Mouse (Mus musculus): ENCODE measurements at regions not wholly inside any gene's neighbourhood (a gene's known extent, or its start where the extent isn't known, plus 50 kb on each side); places are given as distances from the start of the nearest gene placed in this dataset.

- H3K9me3 ChIP-seq (ENCODE audit: low read length) = no peaks in the 10 kb centered on the region
- no peak overlapping the region for H3K9ac ChIP-seq (replicated peaks; ENCODE audit: low read length, poor library complexity, severe bottlenecking)
- H3K4me3 ChIP-seq (ENCODE audit: low read depth, low read length) = no peak overlapping the region
- H3K27ac ChIP-seq (ENCODE audit: low read depth, low read length) = no peak overlapping the region
- no peaks in the 10 kb centered on the region for H3K27me3 ChIP-seq (ENCODE audit: insufficient read depth, low read length)
- no peaks in the 10 kb centered on the region for H3K4me1 ChIP-seq (ENCODE audit: insufficient read depth, low read length)
- no peak for DNase-seq (ENCODE audit: low spot score)
- no peak for TF ChIP-seq CTCF (IDR thresholded peaks at IDR 0.05)
- 85% methylated on average over 13 of the region's 13 CpGs for WGBS
- H3K36me3 ChIP-seq (ENCODE audit: insufficient read depth, low read length) = no peaks in the 10 kb centered on the region
- H3K4me2 ChIP-seq (ENCODE audit: low read depth, low read length, poor library complexity, severe bottlenecking) = no peak overlapping the region
- ATAC-seq (ENCODE audit: low FRiP score) = no peak
These were observed 66.8 kb upstream of the Cd93 start for GRCm38 (mm10) chr2:148510008-148510681.

GRCm38 (mm10) chr2:148509357-148509756 is 66.0 kb upstream of the Cd93 start:
- no peak overlapping the region for H3K27ac ChIP-seq (ENCODE audit: low read depth, low read length)
- TF ChIP-seq CTCF (IDR thresholded peaks at IDR 0.05) = no peak
- no peaks in the 10 kb centered on the region for H3K4me1 ChIP-seq (ENCODE audit: insufficient read depth, low read length)
- no peak overlapping the region for H3K4me2 ChIP-seq (ENCODE audit: low read depth, low read length, poor library complexity, severe bottlenecking)
- no peaks in the 10 kb centered on the region for H3K27me3 ChIP-seq (ENCODE audit: insufficient read depth, low read length)
- H3K9me3 ChIP-seq (ENCODE audit: low read length) = no peaks in the 10 kb centered on the region
- no peak for DNase-seq (ENCODE audit: low spot score)
- no peak for ATAC-seq (ENCODE audit: low FRiP score)
- 96% methylated on average over 4 of the region's 4 CpGs for WGBS
- H3K4me3 ChIP-seq (ENCODE audit: low read depth, low read length) = no peak overlapping the region
- no peaks in the 10 kb centered on the region for H3K36me3 ChIP-seq (ENCODE audit: insufficient read depth, low read length)
- H3K9ac ChIP-seq (replicated peaks; ENCODE audit: low read length, poor library complexity, severe bottlenecking) = no peak overlapping the region

DNA sequence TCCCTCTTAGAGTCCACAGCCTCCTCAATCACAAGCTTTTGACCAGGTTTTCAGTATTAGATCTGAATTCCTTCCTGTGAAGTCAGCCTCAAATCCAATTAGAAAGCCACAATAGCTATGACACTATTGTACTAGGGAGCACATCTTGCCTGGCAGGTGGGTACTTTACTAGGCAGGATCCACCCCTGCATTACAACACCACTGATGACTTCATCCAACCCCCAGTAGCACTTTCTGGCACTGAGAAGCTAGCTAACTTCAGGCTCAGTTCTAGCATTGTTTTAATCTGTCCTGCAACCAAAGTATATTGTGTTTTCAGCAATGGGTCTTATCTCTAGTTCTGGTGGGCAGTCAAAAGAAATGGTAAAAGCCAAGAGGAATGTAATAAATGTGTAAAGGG is 64.2 kb upstream of the Cd93 start:
- Histone ChIP-seq H3K27ac (ENCODE audit: low read depth, low read length) (no peak overlapping the region), H3K4me1 (ENCODE audit: insufficient read depth, low read length) (no peaks in the 10 kb centered on the region), H3K27me3 (ENCODE audit: insufficient read depth, low read length) (no peaks in the 10 kb centered on the region), H3K36me3 (ENCODE audit: insufficient read depth, low read length) (no peaks in the 10 kb centered on the region), H3K9me3 (ENCODE audit: low read length) (no peaks in the 10 kb centered on the region), H3K4me2 (ENCODE audit: low read depth, low read length, poor library complexity, severe bottlenecking) (no peak overlapping the region), H3K9ac (replicated peaks; ENCODE audit: low read length, poor library complexity, severe bottlenecking) (no peak overlapping the region), H3K4me3 (ENCODE audit: low read depth, low read length) (no peak overlapping the region)
- DNase-seq (ENCODE audit: low spot score) (no peak), ATAC-seq (ENCODE audit: low FRiP score) (no peak)
- no peak for TF ChIP-seq CTCF (IDR thresholded peaks at IDR 0.05)

- no peak overlapping the region for H3K9ac ChIP-seq (replicated peaks; ENCODE audit: low read length, poor library complexity, severe bottlenecking)
- no peak for TF ChIP-seq CTCF (IDR thresholded peaks at IDR 0.05)
- WGBS = 89% methylated on average over 3 of the region's 3 CpGs
- no peaks in the 10 kb centered on the region for H3K4me1 ChIP-seq (ENCODE audit: insufficient read depth, low read length)
- H3K27ac ChIP-seq (ENCODE audit: low read depth, low read length) = no peak overlapping the region
- no peaks in the 10 kb centered on the region for H3K36me3 ChIP-seq (ENCODE audit: insufficient read depth, low read length)
- no peak overlapping the region for H3K4me3 ChIP-seq (ENCODE audit: low read depth, low read length)
- no peaks in the 10 kb centered on the region for H3K27me3 ChIP-seq (ENCODE audit: insufficient read depth, low read length)
- H3K9me3 ChIP-seq (ENCODE audit: low read length) = no peaks in the 10 kb centered on the region
- ATAC-seq (ENCODE audit: low FRiP score) = no peak
- no peak for DNase-seq (ENCODE audit: low spot score)
- H3K4me2 ChIP-seq (ENCODE audit: low read depth, low read length, poor library complexity, severe bottlenecking) = no peak overlapping the region
These were observed 63.6 kb upstream of the Cd93 start for GRCm38 (mm10) chr2:148506966-148507365.

DNA sequence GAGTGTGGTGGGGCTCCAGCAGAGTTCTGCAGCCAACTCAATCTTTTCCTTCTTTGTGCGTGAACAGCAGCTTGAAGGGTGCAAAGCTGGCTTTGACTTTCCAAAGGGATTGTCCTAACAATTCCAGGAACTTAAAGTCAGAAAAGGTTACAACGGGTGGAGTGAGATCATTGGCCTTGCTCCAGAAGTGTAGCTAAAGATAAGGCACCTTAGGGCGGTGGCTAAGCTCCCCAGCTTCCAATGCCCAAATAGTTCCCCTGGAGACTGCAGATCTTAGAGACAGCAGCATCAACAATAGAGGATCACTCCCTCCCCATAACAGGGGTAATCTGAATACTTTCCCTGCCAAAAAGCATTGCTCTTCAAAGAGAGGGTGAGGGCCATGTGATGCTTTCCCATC is 62.3 kb upstream of the Cd93 start:
- ATAC-seq (ENCODE audit: low FRiP score) (no peak), DNase-seq (ENCODE audit: low spot score) (no peak)
- Histone ChIP-seq H3K4me3 (ENCODE audit: low read depth, low read length) (no peak overlapping the region), H3K4me1 (ENCODE audit: insufficient read depth, low read length) (no peaks in the 10 kb centered on the region), H3K9me3 (ENCODE audit: low read length) (no peaks in the 10 kb centered on the region), H3K4me2 (ENCODE audit: low read depth, low read length, poor library complexity, severe bottlenecking) (no peak overlapping the region), H3K9ac (replicated peaks; ENCODE audit: low read length, poor library complexity, severe bottlenecking) (no peak overlapping the region), H3K27me3 (ENCODE audit: insufficient read depth, low read length) (no peaks in the 10 kb centered on the region), H3K36me3 (ENCODE audit: insufficient read depth, low read length) (no peaks in the 10 kb centered on the region), H3K27ac (ENCODE audit: low read depth, low read length) (no peak overlapping the region)
- TF ChIP-seq CTCF (IDR thresholded peaks at IDR 0.05) = no peak
- WGBS = 75% methylated on average over 3 of the region's 3 CpGs

GRCm38 (mm10) chr2:148503143-148503854 is 59.9 kb upstream of the Cd93 start:
- no peaks in the 10 kb centered on the region for H3K4me1 ChIP-seq (ENCODE audit: insufficient read depth, low read length)
- no peaks in the 10 kb centered on the region for H3K9me3 ChIP-seq (ENCODE audit: low read length)
- no peaks in the 10 kb centered on the region for H3K36me3 ChIP-seq (ENCODE audit: insufficient read depth, low read length)
- H3K27me3 ChIP-seq (ENCODE audit: insufficient read depth, low read length) = no peaks in the 10 kb centered on the region
- H3K4me3 ChIP-seq (ENCODE audit: low read depth, low read length) = no peak overlapping the region
- TF ChIP-seq CTCF (IDR thresholded peaks at IDR 0.05) = no peak
- no peak overlapping the region for H3K27ac ChIP-seq (ENCODE audit: low read depth, low read length)
- 92% methylated on average over 2 of the region's 2 CpGs for WGBS
- H3K4me2 ChIP-seq (ENCODE audit: low read depth, low read length, poor library complexity, severe bottlenecking) = no peak overlapping the region
- H3K9ac ChIP-seq (replicated peaks; ENCODE audit: low read length, poor library complexity, severe bottlenecking) = no peak overlapping the region
- DNase-seq (ENCODE audit: low spot score) = no peak
- no peak for ATAC-seq (ENCODE audit: low FRiP score)
